Mouse (Mus musculus) small intestine, adult 2 months (tissue): ENCODE measurements around the gene Rpl26. TPM values are rescaled to one million over a fixed set of nuclear protein-coding genes. Genes with fewer than 3 reads are reported as not detected.

ENCODE experiments used
- H3K27ac ChIP-seq: fragments of 200-500 bp; 2 replicates; pipeline ENCODE4 v1.5.1; 2012; ENCODE audit warnings: low read depth, low read length, control low read depth, inconsistent platforms; ENCODE audit not compliant: insufficient read depth
- H3K27me3 ChIP-seq: fragments of 200-500 bp; 2 replicates; pipeline ENCODE4 v1.6.1; 2012; ENCODE audit warnings: mild to moderate bottlenecking, moderate library complexity, low read length, inconsistent platforms; ENCODE audit not compliant: control insufficient read depth, insufficient read depth
- H3K36me3 ChIP-seq: fragments of 200-500 bp; 2 replicates; pipeline ENCODE4 v1.6.1; 2012; ENCODE audit warnings: mild to moderate bottlenecking, low read length, control low read depth, inconsistent platforms; ENCODE audit not compliant: control insufficient read depth, insufficient read depth
- H3K4me1 ChIP-seq: fragments of 200-500 bp; 2 replicates; pipeline ENCODE4 v1.6.1; 2012; ENCODE audit warnings: low read length, inconsistent platforms, mixed read lengths; ENCODE audit not compliant: control insufficient read depth, insufficient read depth, insufficient read length
- H3K4me3 ChIP-seq: fragments of 200-500 bp; 2 replicates; pipeline ENCODE4 v1.5.1; 2012; ENCODE audit warnings: low read depth, mild to moderate bottlenecking, control low read depth, inconsistent platforms, low read length, moderate library complexity
- CTCF ChIP-seq: fragments of 200-500 bp; IDR thresholded peaks from 2 replicates; pipeline ENCODE4 v1.5.1; 2012; ENCODE audit warnings: low read depth, mild to moderate bottlenecking, control low read depth, inconsistent platforms, low read length, moderate library complexity, mixed read lengths; ENCODE audit not compliant: insufficient replicate concordance, insufficient read length; ENCODE audit errors: extremely low read depth
- POLR2A ChIP-seq: fragments of 200-500 bp; IDR thresholded peaks from 2 replicates; pipeline ENCODE4 v1.6.1; 2012; ENCODE audit warnings: low read depth, mild to moderate bottlenecking, control low read depth, inconsistent platforms, low read length, moderate library complexity
- WGBS: fragments of 180-500 bp; shearing (Covaris S2); methylation state at CpG from one replicate; pipeline ENCODE4 v1.1.7; 2018; 5-methylcytosine and 5-hydroxymethylcytosine counted together
- polyA plus RNA-seq: library from polyadenylated mRNA; depleted of rRNA; stranded (reverse); fragments of >200 nt; gene quantifications from 2 replicates; pipeline ENCODE4 v1.2.3, GENCODE M21; 2012

Gene Rpl26
- polyA plus RNA-seq, 1 experiment: 614 TPM

DNA sequence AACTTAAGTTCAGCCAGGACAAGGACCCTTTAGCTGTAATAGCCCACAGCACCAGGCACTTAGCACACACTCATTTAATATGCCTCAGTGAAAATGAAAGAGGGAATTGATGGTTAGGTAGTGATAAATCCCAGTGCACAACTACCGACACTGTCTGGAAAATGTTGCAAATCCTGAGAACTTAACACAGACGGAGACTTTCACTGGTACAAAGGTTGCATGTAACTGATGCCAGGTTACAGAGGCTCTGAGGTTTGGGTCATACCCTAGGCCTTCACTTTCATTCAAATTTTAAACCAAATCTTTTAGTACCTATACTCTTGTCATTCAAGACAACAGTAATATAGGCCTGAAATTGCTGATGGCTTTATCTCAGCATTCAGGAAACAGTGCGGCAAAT lies 44.1 kb upstream of the Rpl26 start:
- Histone ChIP-seq H3K4me3 (no peak overlapping the region), H3K27ac (no peak overlapping the region), H3K36me3 (no peaks in the 10 kb centered on the region), H3K27me3 (no peaks in the 10 kb centered on the region), H3K4me1 (peaks cover 11% of the 10 kb centered on the region; the same call in 1 of the 2 replicates)
- 91% methylated on average over 3 of the region's 3 CpGs for WGBS
- no peak for TF ChIP-seq POLR2A
- no peak for TF ChIP-seq CTCF

DNA sequence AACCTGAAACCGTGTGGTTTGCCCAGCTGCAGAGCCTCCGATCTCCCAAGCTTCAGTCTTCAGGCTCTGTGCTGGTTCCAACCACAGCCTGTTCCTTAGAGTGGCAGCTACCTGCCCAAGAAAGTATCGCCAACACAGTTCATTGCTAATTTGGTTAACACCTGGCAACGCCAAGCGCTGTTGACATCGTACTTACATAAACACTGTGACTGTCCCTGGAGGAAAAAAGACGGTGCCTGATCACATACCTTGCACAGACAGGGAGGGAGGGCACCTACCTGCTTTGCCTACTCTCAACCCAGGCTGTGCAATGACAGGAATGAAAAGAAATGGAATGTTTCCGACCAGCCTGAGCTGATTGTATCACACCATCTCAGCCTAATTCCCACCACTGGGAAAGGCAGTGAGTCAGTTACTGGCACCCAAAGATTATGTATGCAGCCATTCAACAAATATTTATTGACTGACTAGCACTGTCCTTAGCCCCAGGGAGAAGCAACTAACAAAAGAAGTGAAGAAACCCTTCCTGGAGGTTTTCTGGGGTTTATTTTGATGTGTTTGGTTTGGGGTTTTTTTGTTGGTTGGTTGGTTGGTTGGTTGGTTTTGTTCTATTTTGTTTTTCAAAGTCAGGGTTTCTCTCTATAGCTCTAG lies 41.3 kb upstream of the Rpl26 start:
- WGBS: 43% methylated on average over 8 of the region's 8 CpGs
- no peaks in the 10 kb centered on the region for H3K36me3 ChIP-seq
- no peak overlapping the region for H3K27ac ChIP-seq

GRCm38 (mm10) chr11:68862260-68862659 lies 39.1 kb upstream of the Rpl26 start:
- H3K4me1 ChIP-seq: peaks cover 2% of the 10 kb centered on the region; the same call in 1 of the 2 replicates
- H3K36me3 ChIP-seq: no peaks in the 10 kb centered on the region
- 79% methylated on average over 2 of the region's 2 CpGs for WGBS
- H3K27me3 ChIP-seq: no peaks in the 10 kb centered on the region; the same call in 1 of the 2 replicates
- TF ChIP-seq CTCF: no peak
- no peak overlapping the region for H3K4me3 ChIP-seq
- no peak overlapping the region for H3K27ac ChIP-seq

More for the DNA sequence above, 41.3 kb upstream of the Rpl26 start:
- no peak for TF ChIP-seq CTCF
- no peaks in the 10 kb centered on the region; the same call in 1 of the 2 replicates for H3K27me3 ChIP-seq
- H3K4me3 ChIP-seq: no peak overlapping the region
- peaks cover 2% of the 10 kb centered on the region; the same call in 1 of the 2 replicates for H3K4me1 ChIP-seq

- H3K27ac ChIP-seq: no peak overlapping the region
- TF ChIP-seq POLR2A (no peak), CTCF (no peak)
- 73% methylated on average over 4 of the region's 4 CpGs for WGBS
- no peaks in the 10 kb centered on the region for H3K36me3 ChIP-seq
- H3K4me1 ChIP-seq: peaks cover 2% of the 10 kb centered on the region; the same call in 1 of the 2 replicates
- no peaks in the 10 kb centered on the region; the same call in 1 of the 2 replicates for H3K27me3 ChIP-seq
- H3K4me3 ChIP-seq: no peak overlapping the region
These were observed 37.7 kb upstream of the Rpl26 start for GRCm38 (mm10) chr11:68863631-68864091.

DNA sequence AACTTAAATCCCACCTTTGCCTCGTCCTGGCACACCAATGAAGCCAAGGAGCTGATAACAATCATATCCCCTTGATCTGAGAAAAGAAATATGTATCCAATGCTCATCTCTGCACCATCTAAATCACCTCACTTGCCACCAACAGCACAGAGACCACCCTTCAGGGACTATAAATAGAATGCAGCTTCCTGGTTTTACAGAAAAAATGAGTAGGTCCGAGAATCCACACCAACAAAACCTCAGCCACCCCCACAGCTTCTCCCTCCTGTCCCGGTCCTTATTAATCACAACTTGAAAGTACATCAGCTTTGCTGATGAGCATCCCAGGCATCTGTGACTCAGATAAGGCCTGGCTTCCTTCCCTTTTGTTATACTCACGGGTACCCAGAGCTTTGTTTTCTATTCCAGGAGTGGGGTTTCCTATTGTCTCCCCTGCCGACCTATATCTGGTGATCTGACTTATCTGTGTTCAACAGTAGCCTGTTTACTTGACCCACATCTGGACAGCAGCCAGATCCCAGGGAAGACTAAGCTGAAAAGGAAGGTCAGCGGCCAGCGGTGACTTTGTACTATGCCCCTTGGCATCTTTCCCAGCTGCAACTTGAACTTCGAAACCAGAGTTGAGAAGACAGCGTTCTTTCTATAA lies 36.7 kb upstream of the Rpl26 start:
- H3K4me1 ChIP-seq: peaks cover 2% of the 10 kb centered on the region; the same call in 1 of the 2 replicates
- H3K27me3 ChIP-seq: no peaks in the 10 kb centered on the region; the same call in 1 of the 2 replicates
- no peak overlapping the region for H3K27ac ChIP-seq
- WGBS: 12% methylated on average over 9 of the region's 9 CpGs
- H3K4me3 ChIP-seq: no peak overlapping the region
- TF ChIP-seq CTCF (no peak), POLR2A (no peak)
- no peaks in the 10 kb centered on the region for H3K36me3 ChIP-seq

GRCm38 (mm10) chr11:68871277-68871676 lies 30.1 kb upstream of the Rpl26 start:
- no peak overlapping the region for H3K27ac ChIP-seq
- no peaks in the 10 kb centered on the region for H3K27me3 ChIP-seq
- 84% methylated on average over 9 of the region's 9 CpGs for WGBS
- TF ChIP-seq CTCF (no peak), POLR2A (no peak)
- no peaks in the 10 kb centered on the region for H3K4me1 ChIP-seq
- H3K36me3 ChIP-seq: no peaks in the 10 kb centered on the region
- H3K4me3 ChIP-seq: no peak overlapping the region

GRCm38 (mm10) chr11:68871748-68872147 lies 29.6 kb upstream of the Rpl26 start, which contains the start of gene Ndel1:
Ndel1 (minus strand) TSS chr11:68871858.
- no peaks in the 10 kb centered on the region for H3K27me3 ChIP-seq
- no peak for TF ChIP-seq POLR2A
- H3K36me3 ChIP-seq: no peaks in the 10 kb centered on the region
- no peaks in the 10 kb centered on the region for H3K4me1 ChIP-seq
- WGBS: 47% methylated on average over 6 of the region's 6 CpGs
- H3K4me3 ChIP-seq: no peak within 1 kb of the TSS
- H3K27ac ChIP-seq: no peak within 1 kb of the TSS
